21 mouse cellular contexts compared by ENCODE assay signal in genomic region chr13:64465166-64465565, GRCm38 (mm10). TPM values are rescaled to one million over a fixed set of nuclear protein-coding genes. Genes with fewer than 3 reads are reported as not detected.
DNase-seq lines count a peak whose midpoint lies in the region; ATAC-seq lines count a peak whose summit lies in the region.
"Had no signal": no experiment of that assay in that cellular context is flagged by ENCODE, and none has a peak within 500 bp of the region (broad histone marks: within the 10 kb centered on the region; RNA-seq: fewer than 3 reads in every experiment).

No protein-coding gene starts in this region.

- H3K27me3 ChIP-seq in neural tube, embryonic 15.5 days (replicated peaks), result no peaks in the 10 kb centered on the region
- H3K27me3 ChIP-seq: limb, embryonic 15.5 days had no signal

- intact Hi-C loops in left cerebral cortex, postnatal 4 days (cut with DNase I), result no loop called here

- no peak for ATAC-seq in neural tube, embryonic 15.5 days (ENCODE audit: low FRiP score)
- ATAC-seq: forebrain, embryonic 14.5 days; liver, postnatal 0 days had no signal

- 0 out of 2 replicates have a peak, but pooled peaks cover 4% of the 10 kb centered on the region for H3K9me3 ChIP-seq in neural tube, embryonic 15.5 days (replicated peaks)
- H3K9me3 ChIP-seq: limb, embryonic 15.5 days had no signal

- no peaks in the 10 kb centered on the region for H3K4me1 ChIP-seq in neural tube, embryonic 15.5 days
- H3K4me1 ChIP-seq: limb, embryonic 15.5 days had no signal

- peak; percentile 73 for DNase-seq in left cerebral cortex, postnatal 4 days
- DNase-seq in left cerebral cortex, adult 18-20 months (ENCODE audit: low spot score in 2 of 2), result no peak
- DNase-seq in NIH3T3 (ENCODE audit: low read depth), result peak; percentile 3
- peak; percentile 24 for DNase-seq in cerebellum, adult 11 months
- DNase-seq in cerebellum, postnatal 25 days, result peak; percentile 47 to 77
- no peak for DNase-seq in kidney, adult 8-10 months
- DNase-seq: adrenal gland, adult 8-10 months; gastrocnemius, adult 2 months; liver, postnatal 0 days; thymus, adult 2 months had no signal

- 77% methylated on average over 9 of the region's 9 CpGs for WGBS in neural tube, embryonic 15.5 days

- no peak overlapping the region for H3K27ac ChIP-seq in neural tube, embryonic 15.5 days (replicated peaks)
- H3K27ac ChIP-seq: gastrocnemius, adult 2 months; layer of hippocampus, adult 2 months; limb, embryonic 15.5 days had no signal

- no peaks in the 10 kb centered on the region for H3K36me3 ChIP-seq in neural tube, embryonic 15.5 days
- H3K36me3 ChIP-seq: limb, embryonic 15.5 days had no signal

- H3K9ac ChIP-seq in neural tube, embryonic 15.5 days (replicated peaks), result no peak overlapping the region
- H3K9ac ChIP-seq: limb, embryonic 15.5 days; liver, postnatal 0 days had no signal

- no peak overlapping the region for H3K4me3 ChIP-seq in neural tube, embryonic 15.5 days (replicated peaks)
- H3K4me3 ChIP-seq: gastrocnemius, adult 2 months; layer of hippocampus, adult 2 months; limb, embryonic 15.5 days had no signal

- no peak overlapping the region for H3K4me2 ChIP-seq in neural tube, embryonic 15.5 days
- H3K4me2 ChIP-seq: limb, embryonic 15.5 days had no signal

RNA-seq across cellular contexts. Expression of gene Fam240b, which starts 32.4 kb away (rescaled TPM):
- total RNA-seq in left cerebral cortex, postnatal 4 days (2021), result not detected
- total RNA-seq in left cerebral cortex, adult 18-20 months (2021), result not detected
- polyA plus RNA-seq in neural tube, embryonic 15.5 days (2015; fragmentation: Nextera tagmentation; extraction: Ambion mirVana), result 0.33 and 0.46 TPM in 2 replicates
- total RNA-seq: adrenal gland, adult 8-10 months; ES-E14; heart, adult 8-10 months; heart, postnatal 25 days; layer of hippocampus, adult 2 months; left cerebral cortex, postnatal 10 days; monocyte, adult 5-6 weeks; neutrophil, adult 5-6 weeks had no signal
- polyA plus RNA-seq: forebrain, embryonic 14.5 days; limb, embryonic 15.5 days; liver, postnatal 0 days; stomach, embryonic 14.5 days; thymus, adult 2 months had no signal

RNA-seq across cellular contexts. Expression of gene Cdk20, which starts 33.1 kb away (rescaled TPM):
- 10 to 100 TPM; 20.0 to 20.1 TPM for total RNA-seq in left cerebral cortex, postnatal 4 days (2021)
- total RNA-seq in left cerebral cortex, adult 18-20 months (2021), result 10 to 100 TPM in 1 of 2 experiments, 1 to 10 TPM in 1; 9.9 to 11.9 TPM
- polyA plus RNA-seq in neural tube, embryonic 15.5 days (2015; fragmentation: Nextera tagmentation; extraction: Ambion mirVana), result 23.5 and 32.1 TPM in 2 replicates

Comparison
In these comparisons a context has a peak if more than half of its experiments do, and no peak if none do; other contexts are left out.
1. DNase-seq: peak in left cerebral cortex, postnatal 4 days (single experiment), NIH3T3 (single experiment), cerebellum, adult 11 months (single experiment) and cerebellum, postnatal 25 days (2 of 2); none in left cerebral cortex, adult 18-20 months (0 of 2) and kidney, adult 8-10 months (0 of 2).